Mouse (Mus musculus) MEL (cell line): ENCODE results near the gene Mpl. TPM values are rescaled to one million over a fixed set of nuclear protein-coding genes. Genes with fewer than 3 reads are reported as not detected.

ENCODE experiments used
- DNase-seq: peaks from one replicate; pipeline ENCODE4 v3.0.0; 2011; ENCODE audit warnings: low read depth, low spot score
- H3K27ac ChIP-seq: 2 replicates; pipeline ENCODE4 v1.5.1; 2012; ENCODE audit warnings: low read depth, mild to moderate bottlenecking, control low read depth, low read length, moderate library complexity; ENCODE audit not compliant: control insufficient read depth
- H3K27me3 ChIP-seq, 2 experiments: fragments of 150-350 bp in 1 of 2; sonication (generic) in 1 of 2; 2 replicates each; pipeline ENCODE4 v1.6.1; 2012; ENCODE audit warnings: low read length in 2 of 2, mild to moderate bottlenecking in 2 of 2, improper control_type of control experiment in 1 of 2, moderate library complexity in 1 of 2; ENCODE audit not compliant: insufficient read depth in 2 of 2, control insufficient read depth in 1 of 2
- H3K36me3 ChIP-seq, 2 experiments: 2 replicates each; pipeline ENCODE4 v1.6.1; 2012 to 2014; ENCODE audit warnings: low read length in 2 of 2, improper control_type of control experiment in 1 of 2, inconsistent platforms in 1 of 2, mild to moderate bottlenecking in 1 of 2; ENCODE audit not compliant: insufficient read depth in 2 of 2, control insufficient read depth in 1 of 2
- H3K4me1 ChIP-seq, 2 experiments: fragments of 150-350 bp in 1 of 2; sonication (generic) in 1 of 2; 2 replicates each; pipeline ENCODE4 v1.6.1; 2012; ENCODE audit warnings: low read length in 2 of 2, improper control_type of control experiment in 1 of 2, mild to moderate bottlenecking in 1 of 2; ENCODE audit not compliant: insufficient read depth in 2 of 2, control insufficient read depth in 1 of 2
- H3K4me3 ChIP-seq, 2 experiments: fragments of 150-350 bp in 1 of 2; sonication (generic) in 1 of 2; 2 replicates each; pipeline ENCODE4 v1.5.1; 2012; ENCODE audit warnings: low read depth in 2 of 2, low read length in 2 of 2, mild to moderate bottlenecking in 2 of 2, moderate library complexity in 2 of 2, control low read depth in 1 of 2, improper control_type of control experiment in 1 of 2; ENCODE audit not compliant: control insufficient read depth in 1 of 2, insufficient read depth in 1 of 2
- H3K79me2 ChIP-seq: 2 replicates; pipeline ENCODE4 v1.6.1; 2012; ENCODE audit warnings: mild to moderate bottlenecking, low read length, moderate library complexity; ENCODE audit not compliant: control insufficient read depth, poor library complexity, insufficient read depth
- H3K9ac ChIP-seq: 2 replicates; pipeline ENCODE4 v1.6.1; 2012; ENCODE audit warnings: low read depth, mild to moderate bottlenecking, control low read depth, low read length, moderate library complexity; ENCODE audit not compliant: control insufficient read depth, poor library complexity, severe bottlenecking
- H3K9me3 ChIP-seq: fragments of 150-350 bp; sonication (generic); replicated peaks from 2 replicates; pipeline ENCODE4 v1.6.1; 2012; ENCODE audit warnings: mild to moderate bottlenecking, low read length, improper control_type of control experiment, moderate library complexity; ENCODE audit not compliant: insufficient read depth
- BHLHE40 ChIP-seq: IDR thresholded peaks from 2 replicates; pipeline ENCODE4 v1.6.1; 2012; ENCODE audit warnings: low read depth, mild to moderate bottlenecking, inconsistent platforms, low read length, improper control_type of control experiment, borderline replicate concordance
- CHD1 ChIP-seq: IDR thresholded peaks from 2 replicates; pipeline ENCODE4 v1.6.1; 2012; ENCODE audit warnings: low read depth, mild to moderate bottlenecking, inconsistent platforms, low read length, improper control_type of control experiment
- CHD2 ChIP-seq: IDR thresholded peaks from 2 replicates; pipeline ENCODE4 v1.6.1; 2011; ENCODE audit warnings: low read length, improper control_type of control experiment
- CTCF ChIP-seq, 3 experiments: IDR thresholded peaks in 2 of 3; conservative IDR thresholded peaks in 1 of 3; 2 replicates each; pipeline ENCODE4 v1.5.1; 2011 to 2012; ENCODE audit warnings: low read length in 3 of 3, low read depth in 2 of 3, mild to moderate bottlenecking in 2 of 3, improper control_type of control experiment in 1 of 3, inconsistent platforms in 1 of 3, mixed read lengths in 1 of 3, moderate library complexity in 1 of 3; ENCODE audit not compliant: control insufficient read depth in 1 of 3, insufficient read depth in 1 of 3, poor library complexity in 1 of 3, severe bottlenecking in 1 of 3
- E2F4 ChIP-seq: IDR thresholded peaks from 2 replicates; pipeline ENCODE4 v1.6.1; 2011; ENCODE audit warnings: low read depth, low read length, improper control_type of control experiment, borderline replicate concordance
- ELF1 ChIP-seq: IDR thresholded peaks from 2 replicates; pipeline ENCODE4 v1.6.1; 2014; ENCODE audit warnings: low read depth, mild to moderate bottlenecking, inconsistent platforms, low read length, improper control_type of control experiment, moderate library complexity
- EP300 ChIP-seq, 2 experiments: IDR thresholded peaks; 2 replicates each; pipeline ENCODE4 v1.6.1; 2011; ENCODE audit warnings: improper control_type of control experiment in 2 of 2, low read length in 2 of 2, low read depth in 1 of 2, mild to moderate bottlenecking in 1 of 2
- ETS1 ChIP-seq: IDR thresholded peaks from 2 replicates; pipeline ENCODE4 v1.6.1; 2012; ENCODE audit warnings: low read depth, mild to moderate bottlenecking, inconsistent platforms, low read length, improper control_type of control experiment, moderate library complexity
- GABPA ChIP-seq: IDR thresholded peaks from 2 replicates; pipeline ENCODE4 v1.6.1; 2012; ENCODE audit warnings: low read depth, mild to moderate bottlenecking, inconsistent platforms, low read length, improper control_type of control experiment, moderate library complexity
- HCFC1 ChIP-seq: IDR thresholded peaks from 2 replicates; pipeline ENCODE4 v1.6.1; 2012; ENCODE audit warnings: low read depth, mild to moderate bottlenecking, inconsistent platforms, low read length, improper control_type of control experiment, moderate library complexity
- JUND ChIP-seq: IDR thresholded peaks from 2 replicates; pipeline ENCODE4 v1.6.1; 2011; ENCODE audit warnings: low read depth, mild to moderate bottlenecking, improper control_type of control experiment, low read length
- MAFK ChIP-seq: IDR thresholded peaks from 2 replicates; pipeline ENCODE4 v1.6.1; 2011; ENCODE audit warnings: low read depth, mild to moderate bottlenecking, low read length, improper control_type of control experiment, borderline replicate concordance
- MAZ ChIP-seq: IDR thresholded peaks from 2 replicates; pipeline ENCODE4 v1.6.1; 2012; ENCODE audit warnings: low read depth, mild to moderate bottlenecking, inconsistent platforms, low read length, improper control_type of control experiment
- MYB ChIP-seq: IDR thresholded peaks from 2 replicates; pipeline ENCODE4 v1.6.1; 2011; ENCODE audit warnings: mild to moderate bottlenecking, low read depth, low read length, improper control_type of control experiment
- NELFE ChIP-seq: IDR thresholded peaks from 2 replicates; pipeline ENCODE4 v1.6.1; 2011; ENCODE audit warnings: low read depth, low read length, improper control_type of control experiment
- NRF1 ChIP-seq: IDR thresholded peaks from 2 replicates; pipeline ENCODE4 v1.6.1; 2014; ENCODE audit warnings: low read depth, mild to moderate bottlenecking, inconsistent platforms, low read length, improper control_type of control experiment, moderate library complexity; ENCODE audit not compliant: poor library complexity, insufficient read depth, severe bottlenecking
- POLR2A ChIP-seq, 2 experiments: IDR thresholded peaks; 2 replicates each; pipeline ENCODE4 v1.6.1; 2011 to 2012; ENCODE audit warnings: low read length in 2 of 2, mild to moderate bottlenecking in 2 of 2, control low read depth in 1 of 2, improper control_type of control experiment in 1 of 2, low read depth in 1 of 2, moderate library complexity in 1 of 2; ENCODE audit not compliant: control insufficient read depth in 1 of 2, insufficient read depth in 1 of 2, poor library complexity in 1 of 2
- POLR2AphosphoS5 ChIP-seq: IDR thresholded peaks from 2 replicates; pipeline ENCODE4 v1.6.1; 2012; ENCODE audit warnings: low read depth, borderline replicate concordance, mild to moderate bottlenecking, inconsistent platforms, low read length, moderate library complexity, mixed read lengths
- RAD21 ChIP-seq: IDR thresholded peaks from 2 replicates; pipeline ENCODE4 v1.6.1; 2011; ENCODE audit warnings: mild to moderate bottlenecking, low read depth, low read length, improper control_type of control experiment
- RCOR1 ChIP-seq: IDR thresholded peaks from 2 replicates; pipeline ENCODE4 v1.6.1; 2012; ENCODE audit warnings: low read depth, mild to moderate bottlenecking, inconsistent platforms, low read length, improper control_type of control experiment
- SIN3A ChIP-seq: IDR thresholded peaks from 2 replicates; pipeline ENCODE4 v1.6.1; 2012; ENCODE audit warnings: low read length, improper control_type of control experiment, inconsistent platforms
- TBP ChIP-seq: IDR thresholded peaks from 2 replicates; pipeline ENCODE4 v1.8.0; 2011; ENCODE audit warnings: low read depth, low read length, improper control_type of control experiment
- TCF12 ChIP-seq: IDR thresholded peaks from 2 replicates; pipeline ENCODE4 v1.6.1; 2014; ENCODE audit warnings: low read depth, mild to moderate bottlenecking, inconsistent platforms, low read length, improper control_type of control experiment, moderate library complexity
- UBTF ChIP-seq: IDR thresholded peaks from 2 replicates; pipeline ENCODE4 v1.6.1; 2012; ENCODE audit warnings: low read depth, mild to moderate bottlenecking, inconsistent platforms, low read length, improper control_type of control experiment, moderate library complexity, borderline replicate concordance; ENCODE audit not compliant: insufficient read depth
- USF1 ChIP-seq: IDR thresholded peaks from 2 replicates; pipeline ENCODE4 v1.6.1; 2014; ENCODE audit warnings: low read depth, mild to moderate bottlenecking, inconsistent platforms, low read length, improper control_type of control experiment, moderate library complexity
- USF2 ChIP-seq, 2 experiments: IDR thresholded peaks; 2 replicates each; pipeline ENCODE4 v1.6.1; 2011 to 2012; ENCODE audit warnings: improper control_type of control experiment in 2 of 2, low read length in 2 of 2, borderline replicate concordance in 1 of 2, inconsistent platforms in 1 of 2, low read depth in 1 of 2, mild to moderate bottlenecking in 1 of 2; ENCODE audit not compliant: insufficient read depth in 1 of 2
- ZKSCAN1 ChIP-seq: IDR thresholded peaks from 2 replicates; pipeline ENCODE4 v1.6.1; 2012; ENCODE audit warnings: low read depth, mild to moderate bottlenecking, inconsistent platforms, low read length, improper control_type of control experiment, moderate library complexity
- ZNF384 ChIP-seq: IDR thresholded peaks from 2 replicates; pipeline ENCODE4 v1.6.1; 2012; ENCODE audit warnings: low read depth, mild to moderate bottlenecking, inconsistent platforms, low read length, improper control_type of control experiment
- polyA plus RNA-seq, 2 experiments: library from polyadenylated mRNA; stranded (reverse) in 1 of 2; unstranded in 1 of 2; fragments of >175 nt in 1 of 2; fragments of >200 nt in 1 of 2; gene quantifications; 2 replicates each; pipeline versions ENCODE4 v1.2.1 to v1.2.4; 2012; ENCODE audit warnings: low replicate concordance in 2 of 2, low read depth in 1 of 2; ENCODE audit not compliant: insufficient read length in 2 of 2, insufficient read depth in 1 of 2, missing spikeins in 1 of 2
- total RNA-seq: library from RNA; depleted of rRNA; stranded (reverse); fragments of 300-350 nt; gene quantifications from 2 replicates; pipeline ENCODE4 v1.2.3, GENCODE M21; 2012

The Mpl gene
- total and polyA plus RNA-seq, 3 experiments = 0.04 TPM; not detected in 1

DNA sequence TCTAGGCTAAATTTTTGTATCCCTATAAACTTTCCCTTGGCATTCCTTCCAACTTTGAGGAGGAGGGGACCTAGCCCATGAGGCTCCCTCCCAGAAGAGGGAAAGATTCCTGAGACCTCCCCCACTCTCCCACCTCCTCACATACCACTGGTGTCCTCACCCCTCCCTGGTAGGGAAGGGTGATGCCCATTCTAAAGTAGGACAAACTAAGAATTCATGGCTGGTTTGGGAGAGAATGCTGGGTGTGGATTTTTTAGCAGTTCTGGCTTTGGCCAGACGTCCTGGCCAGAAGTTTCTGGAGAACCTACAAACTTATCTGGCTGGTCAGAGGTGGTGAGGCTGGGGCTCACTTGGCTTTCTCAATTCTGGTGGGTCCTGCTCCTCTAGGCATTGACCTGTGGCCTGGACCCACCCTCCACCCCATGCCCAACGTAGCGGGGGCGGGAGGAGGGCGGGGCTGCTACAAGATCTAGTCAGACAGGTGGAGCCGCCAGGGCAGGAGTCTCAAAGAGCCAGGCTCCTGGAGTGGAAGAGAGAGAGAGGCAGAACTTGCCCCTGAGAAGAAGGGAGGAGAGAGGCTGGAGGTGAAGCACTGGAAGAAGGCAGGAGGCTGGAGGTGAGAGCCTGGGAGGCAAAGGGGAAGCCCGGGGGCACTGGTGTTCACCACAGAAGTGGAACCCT is 28.0 kb downstream of the Mpl start:
- H3K27me3 ChIP-seq = no peaks in the 10 kb centered on the region
- H3K9ac ChIP-seq = peak overlapping the region; percentile 96
- peak overlapping the region; percentile 95 to 96 for H3K4me3 ChIP-seq
- TF ChIP-seq MAZ (0 out of 2 replicates have a peak, but pooled peaks have one; percentile 18), TCF12 (no peak)
- H3K9me3 ChIP-seq = no peaks in the 10 kb centered on the region
- no peak for DNase-seq
- peaks cover 2 to 34% of the 10 kb centered on the region in 2 experiments for H3K36me3 ChIP-seq
- H3K4me1 ChIP-seq = peaks cover 14 to 38% of the 10 kb centered on the region in 2 experiments
- peak overlapping the region; percentile 85 for H3K27ac ChIP-seq
- H3K79me2 ChIP-seq = peaks cover 38% of the 10 kb centered on the region

- peaks cover 2 to 38% of the 10 kb centered on the region in 2 experiments; a peak in 3 of 4 replicates for H3K36me3 ChIP-seq
- H3K9ac ChIP-seq = peak overlapping the region; percentile 96
- no peaks in the 10 kb centered on the region for H3K9me3 ChIP-seq
- no peaks in the 10 kb centered on the region for H3K27me3 ChIP-seq
- H3K79me2 ChIP-seq = peaks cover 35% of the 10 kb centered on the region
- H3K4me1 ChIP-seq = peaks cover 18 to 44% of the 10 kb centered on the region in 2 experiments
- H3K27ac ChIP-seq = peak overlapping the region; percentile 85
- DNase-seq = peak; percentile 80
- H3K4me3 ChIP-seq = peak overlapping the region; percentile 95 to 96
- TF ChIP-seq POLR2AphosphoS5 (no peak; the same call in 1 of the 2 replicates), USF2 (IDR thresholded peaks at IDR 0.05; ENCODE audit: borderline replicate concordance in 1 of 2, insufficient read depth in 1 of 2, low read depth in 1 of 2, low read length in 2 of 2) (no peak), BHLHE40 (peak; percentile 96), CHD2 (no peak), TCF12 (peak; percentile 55; the same call in 1 of the 2 replicates), TBP (peak; percentile 65), MYB (no peak), MAZ (no peak), CHD1 (no peak), ZKSCAN1 (no peak), JUND (no peak), USF1 (peak; percentile 82), RCOR1 (0 out of 2 replicates have a peak, but pooled peaks have one; percentile 8), UBTF (no peak), MAFK (no peak), HCFC1 (0 out of 2 replicates have a peak, but pooled peaks have one; percentile 43), POLR2A (IDR thresholded peaks at IDR 0.05; ENCODE audit: control insufficient read depth in 1 of 2, insufficient read depth in 1 of 2, low read depth in 1 of 2, low read length in 2 of 2, poor library complexity in 1 of 2) (peak; percentile 20 to 71; a peak in 2 of 4 replicates), EP300 (IDR thresholded peaks at IDR 0.05; ENCODE audit: low read depth in 1 of 2, low read length in 2 of 2) (peak in 1 of 2 experiments; percentile 51; a peak in 2 of 4 replicates), NRF1 (no peak), NELFE (no peak; the same call in 1 of the 2 replicates), CTCF (IDR thresholded peaks at IDR 0.05 in 2 of 3, conservative IDR thresholded peaks at IDR 0.05 in 1 of 3; ENCODE audit: control insufficient read depth in 1 of 3, insufficient read depth in 1 of 3, low read depth in 2 of 3, low read length in 3 of 3, poor library complexity in 1 of 3, severe bottlenecking in 1 of 3) (no peak), E2F4 (no peak), RAD21 (no peak), GABPA (no peak), ELF1 (no peak), SIN3A (peak; percentile 92), ZNF384 (no peak), ETS1 (peak; percentile 56)
These were observed 28.6 kb downstream of the Mpl start for GRCm38 (mm10) chr4:118428531-118429214.
